Mouse (Mus musculus) limb, embryonic 11.5 days (tissue): Measurements from ENCODE around the gene Parvb. TPM values are rescaled to one million over a fixed set of nuclear protein-coding genes. Genes with fewer than 3 reads are reported as not detected.

Source experiments
- ATAC-seq: fragments of 200-750 bp; cut with Nextera tagmentation; 2 replicates; pipeline ENCODE4 v1.8.0; 2017; ENCODE audit warnings: low read depth; ENCODE audit not compliant: insufficient number of reproducible peaks, low FRiP score, low TSS enrichment
- DNase-seq: peaks from one replicate; pipeline ENCODE4 v3.0.0-alpha.2; 2015; ENCODE audit warnings: low spot score
- H3K27ac ChIP-seq: fragments of 300-500 bp; sonication (generic); replicated peaks from 2 replicates; pipeline ENCODE4 v1.5.1; 2014; ENCODE audit warnings: low read depth, mild to moderate bottlenecking, low read length
- H3K27me3 ChIP-seq: fragments of 300-500 bp; sonication (generic); 2 replicates; pipeline ENCODE4 v1.6.1; 2014; ENCODE audit warnings: mild to moderate bottlenecking, low read length, mixed read lengths; ENCODE audit not compliant: control insufficient read depth, insufficient read depth
- H3K36me3 ChIP-seq: fragments of 300-500 bp; sonication (generic); 2 replicates; pipeline ENCODE4 v1.6.1; 2014; ENCODE audit warnings: mild to moderate bottlenecking, low read length, moderate library complexity, mixed read lengths; ENCODE audit not compliant: control insufficient read depth, insufficient read depth
- H3K4me1 ChIP-seq: fragments of 300-500 bp; sonication (generic); 2 replicates; pipeline ENCODE4 v1.6.1; 2014; ENCODE audit warnings: low read length, mixed read lengths; ENCODE audit not compliant: control insufficient read depth, insufficient read depth
- H3K4me2 ChIP-seq: fragments of 300-500 bp; sonication (generic); 2 replicates; pipeline ENCODE4 v1.6.1; 2014; ENCODE audit warnings: low read depth, mild to moderate bottlenecking, moderate library complexity; ENCODE audit not compliant: severe bottlenecking
- H3K4me3 ChIP-seq: fragments of 300-500 bp; sonication (generic); 2 replicates; pipeline ENCODE4 v1.5.1; 2014; ENCODE audit warnings: low read depth, low read length
- H3K9ac ChIP-seq: fragments of 300-500 bp; sonication (generic); 2 replicates; pipeline ENCODE4 v1.6.1; 2014; ENCODE audit warnings: mild to moderate bottlenecking, low read length
- H3K9me3 ChIP-seq: fragments of 300-500 bp; sonication (generic); 2 replicates; pipeline ENCODE4 v1.6.1; 2016; ENCODE audit warnings: low read length; ENCODE audit not compliant: control insufficient read depth
- WGBS: fragments of 180-500 bp; shearing (Covaris S2); extraction: QIAGEN DNeasy Blood & Tissue Kit; methylation state at CpG from one replicate; pipeline ENCODE4 v1.1.7; 2014; 5-methylcytosine and 5-hydroxymethylcytosine counted together
- polyA plus RNA-seq: library from polyadenylated mRNA; unstranded; fragments of >200 nt; fragmentation: Nextera tagmentation; extraction: Ambion mirVana; gene quantifications from 2 replicates; pipeline ENCODE4 v1.2.1, GENCODE M21; 2014

The Parvb gene
- polyA plus RNA-seq, 1 experiment from 2014 or later: 9.4 TPM

DNA sequence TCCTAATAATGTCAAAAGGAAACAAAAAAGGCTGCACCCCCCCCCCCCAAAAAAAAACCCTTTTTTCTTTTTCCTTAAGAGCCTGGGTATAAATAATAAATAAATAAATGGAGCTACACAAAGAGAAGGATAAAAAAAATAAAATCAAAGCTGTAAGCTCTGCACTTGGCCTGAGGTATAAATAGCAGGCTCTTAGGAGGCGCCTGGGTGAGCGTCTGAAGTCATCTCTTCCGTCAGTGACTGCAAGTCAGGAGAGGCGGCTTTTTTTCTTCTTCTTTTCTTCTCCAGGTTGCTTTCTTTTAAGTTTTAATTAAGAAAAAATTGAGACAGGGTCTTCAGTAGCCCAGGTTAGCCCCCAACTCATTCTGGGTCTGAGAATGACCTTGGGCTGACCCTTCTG is 34.4 kb downstream of the Parvb start:
- no peak overlapping the region for H3K4me3 ChIP-seq
- ATAC-seq (no peak), DNase-seq (no peak)
- H3K4me1 ChIP-seq: no peaks in the 10 kb centered on the region
- H3K4me2 ChIP-seq: no peak overlapping the region
- H3K9ac ChIP-seq: no peak overlapping the region
- no peak overlapping the region for H3K27ac ChIP-seq
- no peaks in the 10 kb centered on the region for H3K36me3 ChIP-seq
- WGBS: 89% methylated on average over 4 of the region's 4 CpGs
- no peaks in the 10 kb centered on the region for H3K27me3 ChIP-seq
- H3K9me3 ChIP-seq: no peaks in the 10 kb centered on the region

GRCm38 (mm10) chr15:84267720-84268260 is 35.9 kb downstream of the Parvb start:
- H3K9me3 ChIP-seq: no peaks in the 10 kb centered on the region
- H3K9ac ChIP-seq: no peak overlapping the region
- ATAC-seq (no peak), DNase-seq (no peak)
- 92% methylated on average over 11 of the region's 11 CpGs for WGBS
- H3K4me2 ChIP-seq: no peak overlapping the region
- H3K27ac ChIP-seq: no peak overlapping the region
- H3K27me3 ChIP-seq: no peaks in the 10 kb centered on the region
- H3K4me1 ChIP-seq: no peaks in the 10 kb centered on the region
- H3K4me3 ChIP-seq: no peak overlapping the region
- H3K36me3 ChIP-seq: 0 out of 2 replicates have a peak, but pooled peaks cover 2% of the 10 kb centered on the region

DNA sequence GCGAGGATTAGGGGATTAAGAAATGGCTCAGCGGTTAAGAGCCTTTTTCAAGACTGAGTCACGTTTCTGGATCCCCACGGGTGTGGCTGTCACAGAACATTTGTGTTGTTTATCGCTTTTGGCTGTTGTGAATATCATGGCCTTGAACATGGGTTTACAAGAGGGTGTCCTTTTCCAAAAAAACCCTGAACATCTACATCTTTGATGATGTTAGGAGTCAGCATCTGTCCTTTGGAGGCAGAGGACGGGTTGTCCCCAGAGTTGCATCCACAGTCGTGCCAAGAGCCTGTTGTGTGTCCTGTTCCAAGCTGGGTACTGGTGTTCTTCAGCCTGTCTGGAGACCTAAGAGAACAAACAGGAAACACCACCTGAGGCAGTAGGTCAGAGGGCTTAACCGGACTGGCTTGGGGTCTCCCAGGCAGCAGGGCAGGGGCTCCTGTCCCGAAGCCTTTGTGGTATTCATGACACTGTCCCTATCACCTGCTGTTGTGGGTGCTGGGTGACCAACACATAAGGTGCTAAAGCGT is 37.3 kb downstream of the Parvb start:
- WGBS: 84% methylated on average over 10 of the region's 10 CpGs

DNA sequence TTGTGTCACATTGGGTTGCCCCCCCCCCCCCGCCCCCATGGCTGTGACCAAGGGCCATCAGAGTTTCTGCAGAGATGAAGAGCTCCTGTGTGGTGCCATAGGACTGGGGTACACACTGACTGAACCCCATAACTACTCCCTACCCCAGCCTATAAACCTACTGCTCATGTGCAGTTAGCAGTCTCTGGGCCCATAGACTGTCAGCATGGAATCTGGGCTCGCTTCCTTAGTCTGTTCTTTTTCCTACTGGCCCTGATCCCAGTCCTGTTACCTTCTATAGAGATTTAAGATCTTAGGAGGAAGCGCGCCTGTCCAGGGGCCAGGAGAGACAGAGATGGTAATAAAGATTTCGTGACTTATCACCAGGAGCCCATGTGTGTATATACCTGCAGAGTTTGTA is 38.2 kb downstream of the Parvb start:
- no peak for ATAC-seq
- 86% methylated on average over 5 of the region's 5 CpGs for WGBS
- no peaks in the 10 kb centered on the region for H3K27me3 ChIP-seq
- H3K4me1 ChIP-seq: no peaks in the 10 kb centered on the region
- DNase-seq: no peak
- H3K9ac ChIP-seq: no peak overlapping the region
- H3K4me3 ChIP-seq: no peak overlapping the region
- no peaks in the 10 kb centered on the region for H3K9me3 ChIP-seq
- peaks cover 2% of the 10 kb centered on the region; the same call in 1 of the 2 replicates for H3K36me3 ChIP-seq
- no peak overlapping the region for H3K4me2 ChIP-seq
- no peak overlapping the region for H3K27ac ChIP-seq

More for the DNA sequence above, 37.3 kb downstream of the Parvb start:
- H3K9ac ChIP-seq: no peak overlapping the region
- no peaks in the 10 kb centered on the region for H3K9me3 ChIP-seq
- DNase-seq: no peak
- H3K27ac ChIP-seq: no peak overlapping the region
- no peaks in the 10 kb centered on the region for H3K4me1 ChIP-seq
- H3K4me3 ChIP-seq: no peak overlapping the region
- peaks cover 2% of the 10 kb centered on the region; the same call in 1 of the 2 replicates for H3K36me3 ChIP-seq
- no peak overlapping the region for H3K4me2 ChIP-seq
- no peaks in the 10 kb centered on the region for H3K27me3 ChIP-seq
- ATAC-seq: no peak

- Histone ChIP-seq H3K9me3 (no peaks in the 10 kb centered on the region), H3K27ac (no peak overlapping the region), H3K4me1 (no peaks in the 10 kb centered on the region), H3K27me3 (no peaks in the 10 kb centered on the region), H3K9ac (no peak overlapping the region), H3K4me2 (no peak overlapping the region), H3K4me3 (no peak overlapping the region), H3K36me3 (peaks cover 2% of the 10 kb centered on the region; the same call in 1 of the 2 replicates)
- DNase-seq: no peak
- ATAC-seq: no peak
- 81% methylated on average over 6 of the region's 6 CpGs for WGBS
Observed at GRCm38 (mm10) chr15:84270463-84270862, 38.6 kb downstream of the Parvb start.

DNA sequence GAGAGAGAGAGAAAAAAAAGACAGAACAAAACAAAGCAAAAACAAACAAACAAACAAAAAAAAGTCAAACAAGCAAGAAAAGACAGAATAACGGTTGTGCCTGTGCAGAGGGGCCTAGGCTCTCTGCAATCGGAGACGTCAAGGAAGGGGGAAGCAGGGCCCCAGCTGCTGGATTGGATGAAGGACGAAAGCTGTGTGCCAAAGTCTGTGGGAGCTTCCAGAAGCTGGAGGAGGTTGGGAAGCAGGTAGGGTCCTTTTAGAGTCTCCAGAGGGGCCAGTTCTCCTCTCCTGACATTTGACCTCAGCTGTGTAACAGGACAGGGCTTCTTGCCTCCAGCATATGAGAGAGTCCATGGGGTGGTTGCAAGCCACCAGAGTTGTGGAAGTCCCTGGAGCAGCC is 44.2 kb downstream of the Parvb start:
- no peaks in the 10 kb centered on the region for H3K27me3 ChIP-seq
- no peak overlapping the region for H3K9ac ChIP-seq
- H3K9me3 ChIP-seq: no peaks in the 10 kb centered on the region
- WGBS: 90% methylated on average over 4 of the region's 4 CpGs
- H3K27ac ChIP-seq: no peak overlapping the region
- DNase-seq (no peak), ATAC-seq (no peak)
- no peak overlapping the region for H3K4me2 ChIP-seq
- peaks cover 2% of the 10 kb centered on the region; the same call in 1 of the 2 replicates for H3K36me3 ChIP-seq
- no peak overlapping the region for H3K4me3 ChIP-seq
- no peaks in the 10 kb centered on the region for H3K4me1 ChIP-seq

DNA sequence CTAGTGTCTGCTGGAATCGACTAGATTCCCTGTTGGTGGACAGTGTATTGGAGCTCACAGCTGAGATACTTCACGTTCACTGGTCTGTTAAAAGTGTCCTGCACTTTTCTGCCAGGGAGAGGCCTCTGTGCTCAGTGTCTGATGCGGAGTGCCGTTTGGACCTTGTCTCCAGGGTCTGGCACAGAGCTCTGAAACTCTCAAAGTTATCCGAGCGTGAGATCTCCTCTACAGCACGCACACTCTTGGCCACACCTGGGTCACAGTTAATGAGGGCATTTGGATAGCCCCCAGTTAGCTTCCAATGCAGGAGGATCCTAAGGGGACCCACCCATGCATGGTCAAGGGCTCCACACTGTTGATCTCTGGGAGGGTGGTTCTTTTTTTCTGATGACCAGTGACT is 46.2 kb downstream of the Parvb start:
- Histone ChIP-seq H3K36me3 (no peaks in the 10 kb centered on the region; the same call in 1 of the 2 replicates), H3K4me3 (no peak overlapping the region)
- no peak for ATAC-seq

GRCm38 (mm10) chr15:84278656-84279055 is 46.8 kb downstream of the Parvb start:
- no peak for ATAC-seq
- WGBS: 76% methylated on average over 7 of the region's 7 CpGs

More for the DNA sequence above, 46.2 kb downstream of the Parvb start:
- no peaks in the 10 kb centered on the region for H3K9me3 ChIP-seq
- DNase-seq: no peak
- H3K27ac ChIP-seq: no peak overlapping the region
- WGBS: 89% methylated on average over 7 of the region's 7 CpGs
- H3K4me2 ChIP-seq: no peak overlapping the region
- H3K27me3 ChIP-seq: no peaks in the 10 kb centered on the region
- no peak overlapping the region for H3K9ac ChIP-seq
- no peaks in the 10 kb centered on the region for H3K4me1 ChIP-seq

GRCm38 (mm10) chr15:84280309-84280708 is 48.5 kb downstream of the Parvb start:
- no peak for ATAC-seq
- H3K9me3 ChIP-seq: no peaks in the 10 kb centered on the region
- H3K27ac ChIP-seq: no peak overlapping the region
- H3K27me3 ChIP-seq: no peaks in the 10 kb centered on the region
- no peaks in the 10 kb centered on the region for H3K4me1 ChIP-seq
- WGBS: 88% methylated on average over 8 of the region's 8 CpGs
- DNase-seq: no peak
- no peak overlapping the region for H3K4me2 ChIP-seq
- H3K4me3 ChIP-seq: no peak overlapping the region
- H3K36me3 ChIP-seq: no peaks in the 10 kb centered on the region
- no peak overlapping the region for H3K9ac ChIP-seq

More at GRCm38 (mm10) chr15:84278656-84279055, 46.8 kb downstream of the Parvb start:
- no peak overlapping the region for H3K4me2 ChIP-seq
- H3K36me3 ChIP-seq: no peaks in the 10 kb centered on the region; the same call in 1 of the 2 replicates
- no peak overlapping the region for H3K27ac ChIP-seq
- H3K27me3 ChIP-seq: no peaks in the 10 kb centered on the region
- no peak overlapping the region for H3K4me3 ChIP-seq
- no peaks in the 10 kb centered on the region for H3K4me1 ChIP-seq
- H3K9me3 ChIP-seq: no peaks in the 10 kb centered on the region
- H3K9ac ChIP-seq: no peak overlapping the region
- DNase-seq: no peak
